Mouse (Mus musculus): Measurements from ENCODE around the gene Pld1.

- TF ChIP-seq CTCF (IDR thresholded peaks at IDR 0.05; ENCODE audit: control insufficient read depth, insufficient read depth, insufficient read length) (no peak), MAX (IDR thresholded peaks at IDR 0.05) (no peak), MYOD1 (IDR thresholded peaks at IDR 0.05; ENCODE audit: control insufficient read depth, insufficient read length, low read depth) (no peak), MYOG (IDR thresholded peaks at IDR 0.05; ENCODE audit: control insufficient read depth, extremely low read depth, insufficient read length) (no peak), USF1 (IDR thresholded peaks at IDR 0.05; ENCODE audit: low read depth) (no peak)
Observed at GRCm38 (mm10) chr3:28019727-28020126, 81.2 kb downstream of the Pld1 start.
